Mouse (Mus musculus) MN1 (cell line): ENCODE results near the gene Fgfr2.

Experiments used
- DNase-seq: peaks from one replicate; pipeline ENCODE4 v3.0.0-alpha.2; 2016; ENCODE audit warnings: low spot score

Fgfr2 gene

GRCm38 (mm10) chr7:131318340-131318739, 1804.8 kb downstream of the Fgfr2 start:
- DNase-seq = no peak

- DNase-seq = no peak
Measured at GRCm38 (mm10) chr7:131317587-131317986, 1805.6 kb downstream of the Fgfr2 start.

GRCm38 (mm10) chr7:131314493-131314892, 1808.7 kb downstream of the Fgfr2 start:
- DNase-seq = no peak

GRCm38 (mm10) chr7:131306733-131307132, 1816.4 kb downstream of the Fgfr2 start:
- no peak for DNase-seq

- DNase-seq = no peak
Measured at GRCm38 (mm10) chr7:131303340-131303739, 1819.8 kb downstream of the Fgfr2 start.

- DNase-seq = no peak
Measured at GRCm38 (mm10) chr7:131297151-131297550, 1826.0 kb downstream of the Fgfr2 start.

- DNase-seq = no peak
Measured at GRCm38 (mm10) chr7:131265851-131266250, 1857.3 kb downstream of the Fgfr2 start.

GRCm38 (mm10) chr7:131264251-131264650, 1858.9 kb downstream of the Fgfr2 start:
- DNase-seq = no peak

- DNase-seq = no peak
Measured at GRCm38 (mm10) chr7:131260946-131261345, 1862.2 kb downstream of the Fgfr2 start.

GRCm38 (mm10) chr7:131257309-131257708, 1865.8 kb downstream of the Fgfr2 start:
- no peak for DNase-seq

GRCm38 (mm10) chr7:131256841-131257240, 1866.3 kb downstream of the Fgfr2 start:
- DNase-seq = no peak

GRCm38 (mm10) chr7:131244993-131245392, 1878.2 kb downstream of the Fgfr2 start:
- no peak for DNase-seq

GRCm38 (mm10) chr7:131236091-131236490, 1887.1 kb downstream of the Fgfr2 start:
- DNase-seq = no peak

GRCm38 (mm10) chr7:131223086-131223485, 1900.1 kb downstream of the Fgfr2 start:
- DNase-seq = no peak

GRCm38 (mm10) chr7:131187996-131188395, 1935.2 kb downstream of the Fgfr2 start:
- no peak for DNase-seq

- DNase-seq = no peak
Measured at GRCm38 (mm10) chr7:131187047-131187446, 1936.1 kb downstream of the Fgfr2 start.

- no peak for DNase-seq
Measured at GRCm38 (mm10) chr7:131184339-131184738, 1938.8 kb downstream of the Fgfr2 start.

GRCm38 (mm10) chr7:131182685-131183084, 1940.5 kb downstream of the Fgfr2 start:
- DNase-seq = no peak

GRCm38 (mm10) chr7:131174121-131174520, 1949.0 kb downstream of the Fgfr2 start, which contains the start of gene 5430419D17Rik:
5430419D17Rik (plus strand) TSS chr7:131174402.
- no peak for DNase-seq

GRCm38 (mm10) chr7:131169099-131169498, 1954.1 kb downstream of the Fgfr2 start:
- DNase-seq = no peak

GRCm38 (mm10) chr7:131167771-131168170, 1955.4 kb downstream of the Fgfr2 start:
- no peak for DNase-seq

GRCm38 (mm10) chr7:131162251-131162650, 1960.9 kb downstream of the Fgfr2 start:
- DNase-seq = no peak

- no peak for DNase-seq
Measured at GRCm38 (mm10) chr7:131153044-131153443, 1970.1 kb downstream of the Fgfr2 start.

- no peak for DNase-seq
Measured at GRCm38 (mm10) chr7:131150179-131150578, 1973.0 kb downstream of the Fgfr2 start.

GRCm38 (mm10) chr7:131146214-131146613, 1976.9 kb downstream of the Fgfr2 start, which contains the start of gene 4933402N03Rik:
4933402N03Rik (minus strand) TSS chr7:131146314.
- no peak for DNase-seq
